Mouse (Mus musculus) layer of hippocampus, postnatal 25 days (tissue): ENCODE results near the gene Nhlh2. TPM values are rescaled to one million over a fixed set of nuclear protein-coding genes. Genes with fewer than 3 reads are reported as not detected.

Experiments used
- total RNA-seq, 2 experiments: library from RNA; stranded (reverse); gene quantifications; 2 replicates each; pipeline ENCODE4 v1.2.3; 2021

Gene Nhlh2
- total RNA-seq, 2 experiments from 2014 or later, result 1.7 to 2.1 TPM

Other genes with a start within 250 kb of the Nhlh2 start
- gene Mab21l3, start 161.1 kb upstream of the Nhlh2 start, total RNA-seq, result under 1 TPM in 1 of 2 experiments, not detected in 1; 0.14 TPM
- gene Slc22a15, start 85.6 kb upstream of the Nhlh2 start, total RNA-seq, result 1 to 10 TPM; 8.6 to 9.8 TPM
- 1 to 10 TPM in 1 of 2 experiments, under 1 TPM in 1; 0.91 to 1.3 TPM for gene Casq2, start 76.3 kb downstream of the Nhlh2 start, total RNA-seq
- 1 to 10 TPM; 5.3 to 8.0 TPM for gene Vangl1, start 194.6 kb downstream of the Nhlh2 start, total RNA-seq